Mouse (Mus musculus) heart, adult 2 months (tissue): Measurements from ENCODE around the gene Grin2b.

Source experiments
- CTCF ChIP-seq: fragments of 200-600 bp; IDR thresholded peaks from 2 replicates; pipeline ENCODE4 v1.8.1; 2022; ENCODE audit warnings: antibody characterized with exemption, mild to moderate bottlenecking, moderate library complexity
- EP300 ChIP-seq: fragments of 200-500 bp; IDR thresholded peaks from 2 replicates; pipeline ENCODE4 v1.6.1; 2011; ENCODE audit warnings: low read depth, low read length, control low read depth; ENCODE audit not compliant: insufficient read depth
- POLR2A ChIP-seq: fragments of 200-500 bp; IDR thresholded peaks from 2 replicates; pipeline ENCODE4 v1.6.1; 2011; ENCODE audit warnings: mild to moderate bottlenecking, low read depth, low read length, control low read depth; ENCODE audit not compliant: insufficient read depth

GRCm38 (mm10) chr6:135863965-135864364 lies 309.3 kb downstream of the Grin2b start:
- no peak for TF ChIP-seq CTCF
- TF ChIP-seq POLR2A: no peak
- no peak for TF ChIP-seq EP300
